Mouse (Mus musculus): ENCODE measurements around the gene Lilra6. TPM values are rescaled to one million over a fixed set of nuclear protein-coding genes. Genes with fewer than 3 reads are reported as not detected.

The Lilra6 gene
- polyA plus RNA-seq (2014; fragmentation: Illumina TruSeq; extraction: RNeasy Lipid Tissue Mini Kit (QIAGEN cat#74804); ENCODE audit: low read depth, low replicate concordance) = 0.21 TPM

GRCm38 (mm10) chr7:3915387-3915786 is at the start of gene Lilra6:
TSS of gene Lilra6 (minus strand) at chr7:3915503.

GRCm38 (mm10) chr7:3898036-3898590 is 17.2 kb downstream of the Lilra6 start, which contains the start of gene Gm14548:
TSS of gene Gm14548 (minus strand) at chr7:3898120.

Other genes starting within 250 kb of the Lilra6 start
- gene Leng1, start 249.7 kb downstream of the Lilra6 start, polyA plus RNA-seq (2014; fragmentation: Illumina TruSeq; extraction: RNeasy Lipid Tissue Mini Kit (QIAGEN cat#74804); ENCODE audit: low read depth, low replicate concordance) = 3.3 TPM
- gene Tmc4, start 237.9 kb downstream of the Lilra6 start, polyA plus RNA-seq (2014; fragmentation: Illumina TruSeq; extraction: RNeasy Lipid Tissue Mini Kit (QIAGEN cat#74804); ENCODE audit: low read depth, low replicate concordance) = 5.2 TPM
- 4.4 TPM for gene Tsen34, start 222.6 kb downstream of the Lilra6 start, polyA plus RNA-seq (2014; fragmentation: Illumina TruSeq; extraction: RNeasy Lipid Tissue Mini Kit (QIAGEN cat#74804); ENCODE audit: low read depth, low replicate concordance)
- gene Mboat7, start 222.0 kb downstream of the Lilra6 start, polyA plus RNA-seq (2014; fragmentation: Illumina TruSeq; extraction: RNeasy Lipid Tissue Mini Kit (QIAGEN cat#74804); ENCODE audit: low read depth, low replicate concordance) = 23.3 TPM
- gene Rps9, start 211.5 kb downstream of the Lilra6 start, polyA plus RNA-seq (2014; fragmentation: Illumina TruSeq; extraction: RNeasy Lipid Tissue Mini Kit (QIAGEN cat#74804); ENCODE audit: low read depth, low replicate concordance) = 13.2 TPM
- 2.0 TPM for gene Pirb, start 195.1 kb downstream of the Lilra6 start, polyA plus RNA-seq (2014; fragmentation: Illumina TruSeq; extraction: RNeasy Lipid Tissue Mini Kit (QIAGEN cat#74804); ENCODE audit: low read depth, low replicate concordance)
- gene Gm15448, start 89.8 kb downstream of the Lilra6 start, polyA plus RNA-seq (2014; fragmentation: Illumina TruSeq; extraction: RNeasy Lipid Tissue Mini Kit (QIAGEN cat#74804); ENCODE audit: low read depth, low replicate concordance) = not detected
- gene Pira2, start 70.5 kb downstream of the Lilra6 start, polyA plus RNA-seq (2014; fragmentation: Illumina TruSeq; extraction: RNeasy Lipid Tissue Mini Kit (QIAGEN cat#74804); ENCODE audit: low read depth, low replicate concordance) = 1.9 TPM
- not detected for gene Gm14548, start 17.4 kb downstream of the Lilra6 start, polyA plus RNA-seq (2014; fragmentation: Illumina TruSeq; extraction: RNeasy Lipid Tissue Mini Kit (QIAGEN cat#74804); ENCODE audit: low read depth, low replicate concordance)
- gene Lair1, start 147.7 kb upstream of the Lilra6 start, polyA plus RNA-seq (2014; fragmentation: Illumina TruSeq; extraction: RNeasy Lipid Tissue Mini Kit (QIAGEN cat#74804); ENCODE audit: low read depth, low replicate concordance) = 4.6 TPM
- gene Ttyh1, start 203.9 kb upstream of the Lilra6 start, polyA plus RNA-seq (2014; fragmentation: Illumina TruSeq; extraction: RNeasy Lipid Tissue Mini Kit (QIAGEN cat#74804); ENCODE audit: low read depth, low replicate concordance) = 0.21 TPM
- gene Leng8, start 221.5 kb upstream of the Lilra6 start, polyA plus RNA-seq (2014; fragmentation: Illumina TruSeq; extraction: RNeasy Lipid Tissue Mini Kit (QIAGEN cat#74804); ENCODE audit: low read depth, low replicate concordance) = 14.3 TPM
- 0.29 TPM for gene Leng9, start 234.9 kb upstream of the Lilra6 start, polyA plus RNA-seq (2014; fragmentation: Illumina TruSeq; extraction: RNeasy Lipid Tissue Mini Kit (QIAGEN cat#74804); ENCODE audit: low read depth, low replicate concordance)
- gene Cdc42ep5, start 249.4 kb upstream of the Lilra6 start, polyA plus RNA-seq (2014; fragmentation: Illumina TruSeq; extraction: RNeasy Lipid Tissue Mini Kit (QIAGEN cat#74804); ENCODE audit: low read depth, low replicate concordance) = not detected